Mouse (Mus musculus) intestine, embryonic 15.5 days (tissue): ENCODE results near the gene Ttk. TPM values are rescaled to one million over a fixed set of nuclear protein-coding genes. Genes with fewer than 3 reads are reported as not detected.

Experiments used
- ATAC-seq: fragments of 200-750 bp; cut with Nextera tagmentation; 2 replicates; pipeline ENCODE4 v1.8.0; 2017; ENCODE audit warnings: moderate TSS enrichment, moderate library complexity
- H3K27ac ChIP-seq: fragments of 300-500 bp; sonication (generic); 2 replicates; pipeline ENCODE4 v1.5.1; 2015; ENCODE audit warnings: mild to moderate bottlenecking, inconsistent platforms
- H3K27me3 ChIP-seq: fragments of 300-500 bp; sonication (generic); replicated peaks from 2 replicates; pipeline ENCODE4 v1.6.1; 2015; ENCODE audit warnings: inconsistent platforms
- H3K36me3 ChIP-seq: fragments of 300-500 bp; sonication (generic); 2 replicates; pipeline ENCODE4 v1.6.1; 2015; ENCODE audit warnings: inconsistent platforms
- H3K4me1 ChIP-seq: fragments of 300-500 bp; sonication (generic); replicated peaks from 2 replicates; pipeline ENCODE4 v1.6.1; 2015; ENCODE audit warnings: inconsistent platforms
- H3K4me2 ChIP-seq: fragments of 300-500 bp; sonication (generic); replicated peaks from 2 replicates; pipeline ENCODE4 v1.6.1; 2015; ENCODE audit warnings: mild to moderate bottlenecking, inconsistent platforms
- H3K4me3 ChIP-seq: fragments of 300-500 bp; sonication (generic); replicated peaks from 2 replicates; pipeline ENCODE4 v1.5.1; 2015; ENCODE audit warnings: inconsistent platforms
- H3K9ac ChIP-seq: fragments of 300-500 bp; sonication (generic); 2 replicates; pipeline ENCODE4 v1.6.1; 2015; ENCODE audit warnings: inconsistent platforms
- H3K9me3 ChIP-seq: fragments of 300-500 bp; sonication (generic); 2 replicates; pipeline ENCODE4 v1.6.1; 2016; ENCODE audit warnings: inconsistent platforms
- WGBS: fragments of 180-500 bp; shearing (Covaris S2); methylation state at CpG from one replicate; pipeline ENCODE4 v1.1.7; 2015; 5-methylcytosine and 5-hydroxymethylcytosine counted together
- polyA plus RNA-seq: library from polyadenylated mRNA; unstranded; fragments of >200 nt; fragmentation: Nextera tagmentation; extraction: Ambion mirVana; gene quantifications from 2 replicates; pipeline ENCODE4 v1.2.1, GENCODE M21; 2015

The Ttk gene
- polyA plus RNA-seq, 1 experiment from 2014 or later, result 25.9 TPM

DNA sequence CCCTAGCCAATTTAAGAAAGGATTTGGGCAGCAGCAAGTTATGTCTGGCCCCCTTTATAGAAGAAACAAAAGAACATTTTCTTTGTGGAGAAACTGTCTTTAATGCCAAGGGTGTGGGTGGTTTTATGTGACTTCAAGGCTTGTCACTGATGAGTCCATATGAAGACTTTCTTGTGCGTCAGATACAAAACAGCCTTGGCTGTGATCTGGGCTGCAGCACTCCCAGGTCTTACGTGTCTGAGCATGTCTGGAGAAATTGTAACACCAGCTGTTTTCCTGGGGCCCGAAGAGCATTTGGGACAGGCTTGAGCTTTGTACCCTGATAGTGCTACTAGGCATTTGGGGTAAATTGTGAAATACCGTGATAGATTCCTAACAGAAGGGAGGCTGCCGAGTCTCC lies 11.6 kb upstream of the Ttk start:
- no peak overlapping the region for H3K4me2 ChIP-seq
- no peaks in the 10 kb centered on the region for H3K4me1 ChIP-seq
- H3K36me3 ChIP-seq, result no peaks in the 10 kb centered on the region
- H3K4me3 ChIP-seq, result no peak overlapping the region
- WGBS, result 76% methylated on average over 5 of the region's 5 CpGs
- ATAC-seq, result no peak
- no peak overlapping the region for H3K9ac ChIP-seq
- H3K27me3 ChIP-seq, result no peaks in the 10 kb centered on the region
- no peaks in the 10 kb centered on the region for H3K9me3 ChIP-seq
- H3K27ac ChIP-seq, result no peak overlapping the region

GRCm38 (mm10) chr9:83829896-83830295 lies 4.6 kb upstream of the Ttk start:
- WGBS, result 81% methylated on average over 5 of the region's 5 CpGs
- Histone ChIP-seq H3K4me3 (no peak overlapping the region), H3K4me1 (0 out of 2 replicates have a peak, but pooled peaks cover 2% of the 10 kb centered on the region), H3K9ac (no peak overlapping the region), H3K9me3 (no peaks in the 10 kb centered on the region), H3K36me3 (no peaks in the 10 kb centered on the region), H3K27ac (no peak overlapping the region), H3K4me2 (no peak overlapping the region), H3K27me3 (no peaks in the 10 kb centered on the region)
- ATAC-seq, result no peak

DNA sequence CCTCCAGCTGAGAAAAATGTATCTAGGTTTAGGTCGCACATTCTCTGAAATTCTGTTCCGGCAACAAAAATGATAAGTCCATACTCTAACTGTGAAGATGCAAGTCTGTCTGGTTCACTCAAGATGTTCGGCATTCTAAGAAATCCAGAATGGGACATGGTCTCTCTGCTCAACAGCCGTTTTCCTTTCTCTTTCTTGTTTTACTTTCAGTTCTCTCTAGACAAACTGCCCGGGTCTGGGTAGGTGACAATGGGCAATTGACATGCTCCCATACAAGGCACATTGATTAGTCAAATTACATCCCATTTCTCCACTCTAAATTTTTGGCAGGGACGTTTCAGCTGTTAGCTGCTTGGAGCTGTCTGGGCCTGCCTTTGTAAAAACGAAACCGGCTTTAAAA lies 3.3 kb upstream of the Ttk start:
- H3K36me3 ChIP-seq, result no peaks in the 10 kb centered on the region
- 0 out of 2 replicates have a peak, but pooled peaks cover 6% of the 10 kb centered on the region for H3K4me1 ChIP-seq
- H3K4me2 ChIP-seq, result no peak overlapping the region
- no peak for ATAC-seq
- 77% methylated on average over 8 of the region's 8 CpGs for WGBS
- no peak overlapping the region for H3K9ac ChIP-seq
- H3K4me3 ChIP-seq, result no peak overlapping the region
- no peak overlapping the region for H3K27ac ChIP-seq
- H3K27me3 ChIP-seq, result no peaks in the 10 kb centered on the region
- H3K9me3 ChIP-seq, result no peaks in the 10 kb centered on the region

DNA sequence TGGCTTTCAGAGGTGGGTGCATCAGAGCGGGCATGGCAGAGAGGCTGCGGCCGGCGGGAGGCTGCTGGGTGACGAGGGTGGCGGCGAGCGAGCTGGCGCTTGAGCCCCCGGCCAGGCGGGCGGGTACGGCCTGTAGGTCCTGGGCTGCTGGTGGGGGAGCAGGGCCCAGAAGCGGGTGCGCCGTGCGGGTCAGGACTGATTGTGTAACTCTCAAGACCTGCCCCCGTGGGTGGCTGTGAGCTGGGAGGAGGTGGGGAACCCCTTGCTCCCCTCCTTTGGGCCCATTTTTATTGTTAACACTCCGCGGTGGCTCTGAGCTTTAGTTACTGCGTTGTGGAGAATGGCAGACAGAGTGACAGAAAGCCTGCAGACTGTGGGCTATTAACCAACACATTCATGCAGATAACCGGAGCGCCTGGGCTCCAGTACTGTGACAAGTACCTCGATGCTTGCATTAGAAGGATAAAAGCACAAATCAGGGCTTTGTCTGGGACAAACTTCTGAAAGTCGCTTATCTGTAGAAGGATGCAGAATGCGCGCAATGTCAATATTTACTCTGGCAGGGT lies 342 bp downstream of the Ttk start:
- H3K36me3 ChIP-seq, result no peaks in the 10 kb centered on the region
- no peaks in the 10 kb centered on the region for H3K9me3 ChIP-seq
- H3K4me3 ChIP-seq, result peak overlapping the region; percentile 94
- under 1% methylated on average over 24 of the region's 27 CpGs for WGBS
- H3K27ac ChIP-seq, result no peak overlapping the region
- H3K9ac ChIP-seq, result peak overlapping the region; percentile 82
- H3K4me2 ChIP-seq, result peak overlapping the region; percentile 80
- H3K27me3 ChIP-seq, result no peaks in the 10 kb centered on the region
- peak; percentile 88 for ATAC-seq
- 0 out of 2 replicates have a peak, but pooled peaks cover 6% of the 10 kb centered on the region for H3K4me1 ChIP-seq

DNA sequence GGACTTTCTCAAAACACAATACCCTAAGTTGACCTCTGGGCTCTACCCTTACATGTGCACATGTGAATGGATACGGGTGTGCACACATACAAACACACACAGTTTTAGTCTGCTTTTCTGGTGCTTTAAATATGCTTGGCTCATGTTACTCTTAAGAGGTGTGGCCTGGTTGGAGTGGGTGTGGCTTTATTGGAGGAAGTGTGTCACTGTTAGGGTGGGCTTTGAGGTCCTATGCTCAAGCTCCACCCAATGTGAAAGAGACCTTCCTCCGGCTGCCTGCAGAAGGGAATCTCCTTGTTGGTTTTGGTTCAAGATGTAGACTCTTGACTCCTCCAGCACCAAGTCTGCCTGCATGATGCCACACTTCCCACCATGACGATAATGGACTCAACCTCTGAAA lies 18.0 kb downstream of the Ttk start:
- Histone ChIP-seq H3K4me1 (no peaks in the 10 kb centered on the region), H3K36me3 (peaks cover 7% of the 10 kb centered on the region; the same call in 1 of the 2 replicates), H3K27me3 (no peaks in the 10 kb centered on the region), H3K4me3 (no peak overlapping the region), H3K27ac (no peak overlapping the region), H3K9ac (no peak overlapping the region), H3K4me2 (no peak overlapping the region), H3K9me3 (no peaks in the 10 kb centered on the region)
- 97% methylated on average over 3 of the region's 3 CpGs for WGBS
- ATAC-seq, result no peak; the same call in 1 of the 2 replicates

GRCm38 (mm10) chr9:83865165-83865564 lies 30.7 kb downstream of the Ttk start:
- Histone ChIP-seq H3K4me2 (no peak overlapping the region), H3K4me1 (no peaks in the 10 kb centered on the region), H3K9me3 (no peaks in the 10 kb centered on the region), H3K9ac (no peak overlapping the region), H3K4me3 (no peak overlapping the region), H3K27me3 (no peaks in the 10 kb centered on the region), H3K36me3 (peaks cover 8% of the 10 kb centered on the region; the same call in 1 of the 2 replicates), H3K27ac (no peak overlapping the region)
- 85% methylated on average over 4 of the region's 4 CpGs for WGBS
- ATAC-seq, result no peak

DNA sequence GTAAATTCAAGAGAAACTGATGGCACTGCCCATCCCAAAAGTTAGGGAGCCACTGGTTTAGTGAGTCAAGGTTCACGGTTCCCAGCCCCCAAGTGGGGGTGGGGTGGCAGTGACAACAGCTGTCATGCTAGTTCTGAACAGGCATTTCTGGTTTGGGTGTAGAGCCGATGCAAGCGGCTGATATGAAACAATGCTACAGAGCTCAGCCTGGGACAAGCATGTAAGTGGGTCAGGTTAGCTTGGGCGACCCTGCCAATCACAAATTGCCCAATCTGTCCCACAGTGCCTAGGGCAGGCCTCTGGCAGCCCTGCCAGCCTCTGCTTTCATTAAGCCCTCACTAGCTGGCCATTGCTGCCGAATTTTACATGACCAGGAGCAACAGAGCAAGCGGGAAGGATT lies 47.7 kb downstream of the Ttk start:
- Histone ChIP-seq H3K27ac (no peak overlapping the region), H3K4me3 (no peak overlapping the region), H3K9ac (no peak overlapping the region), H3K4me2 (no peak overlapping the region), H3K4me1 (no peaks in the 10 kb centered on the region), H3K36me3 (no peaks in the 10 kb centered on the region), H3K27me3 (no peaks in the 10 kb centered on the region), H3K9me3 (no peaks in the 10 kb centered on the region)
- 84% methylated on average over 6 of the region's 6 CpGs for WGBS
- ATAC-seq, result no peak

GRCm38 (mm10) chr9:83886149-83886548 lies 51.7 kb downstream of the Ttk start:
- H3K9me3 ChIP-seq, result no peaks in the 10 kb centered on the region
- no peak overlapping the region for H3K4me3 ChIP-seq
- H3K36me3 ChIP-seq, result no peaks in the 10 kb centered on the region
- no peak overlapping the region for H3K4me2 ChIP-seq
- no peak for ATAC-seq
- no peaks in the 10 kb centered on the region for H3K4me1 ChIP-seq
- no peaks in the 10 kb centered on the region for H3K27me3 ChIP-seq
- no peak overlapping the region for H3K9ac ChIP-seq
- no peak overlapping the region for H3K27ac ChIP-seq

DNA sequence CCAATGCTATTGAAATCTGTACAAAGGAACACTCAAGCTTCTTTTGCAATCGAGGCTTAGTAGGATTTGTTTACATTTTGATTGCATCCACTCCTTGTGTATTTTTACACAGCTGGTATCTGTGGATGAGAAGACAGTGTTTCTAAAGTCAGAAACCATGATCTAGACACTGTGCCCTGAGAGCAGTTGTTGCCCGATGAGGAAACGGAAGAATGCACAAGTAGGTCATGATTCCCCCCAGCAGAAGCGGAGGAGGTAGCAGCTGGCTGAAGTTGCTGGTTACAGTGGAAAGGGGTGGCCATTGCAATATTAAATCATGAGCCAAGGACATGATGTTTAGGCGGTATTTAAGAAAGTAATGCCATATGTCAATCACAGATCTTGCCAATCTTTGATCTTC lies 53.7 kb downstream of the Ttk start:
- Histone ChIP-seq H3K36me3 (no peaks in the 10 kb centered on the region), H3K27me3 (no peaks in the 10 kb centered on the region), H3K4me3 (no peak overlapping the region), H3K4me1 (no peaks in the 10 kb centered on the region), H3K4me2 (no peak overlapping the region), H3K9ac (no peak overlapping the region), H3K27ac (no peak overlapping the region), H3K9me3 (no peaks in the 10 kb centered on the region)
- 78% methylated on average over 5 of the region's 5 CpGs for WGBS
- no peak for ATAC-seq

DNA sequence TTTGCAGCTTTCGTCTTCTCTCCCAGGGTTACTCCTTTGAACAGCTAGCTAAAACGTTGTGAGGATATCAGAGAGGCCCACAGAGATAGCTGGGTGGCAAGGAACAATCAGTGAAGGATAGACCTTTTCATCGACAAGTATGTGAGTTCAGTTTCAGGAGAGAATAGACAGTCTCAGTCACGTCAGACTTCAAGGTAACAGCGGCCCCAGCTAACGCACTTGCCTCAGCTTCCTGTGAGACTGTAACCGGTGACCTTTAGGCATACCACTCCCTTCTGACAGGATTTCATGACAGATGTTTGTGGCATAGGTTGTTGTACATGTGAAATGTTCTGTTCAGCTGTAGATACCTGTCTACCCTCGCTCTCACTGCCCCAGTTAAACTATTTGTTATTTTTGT lies 58.6 kb downstream of the Ttk start:
- no peak overlapping the region for H3K4me3 ChIP-seq
- H3K4me2 ChIP-seq, result no peak overlapping the region

DNA sequence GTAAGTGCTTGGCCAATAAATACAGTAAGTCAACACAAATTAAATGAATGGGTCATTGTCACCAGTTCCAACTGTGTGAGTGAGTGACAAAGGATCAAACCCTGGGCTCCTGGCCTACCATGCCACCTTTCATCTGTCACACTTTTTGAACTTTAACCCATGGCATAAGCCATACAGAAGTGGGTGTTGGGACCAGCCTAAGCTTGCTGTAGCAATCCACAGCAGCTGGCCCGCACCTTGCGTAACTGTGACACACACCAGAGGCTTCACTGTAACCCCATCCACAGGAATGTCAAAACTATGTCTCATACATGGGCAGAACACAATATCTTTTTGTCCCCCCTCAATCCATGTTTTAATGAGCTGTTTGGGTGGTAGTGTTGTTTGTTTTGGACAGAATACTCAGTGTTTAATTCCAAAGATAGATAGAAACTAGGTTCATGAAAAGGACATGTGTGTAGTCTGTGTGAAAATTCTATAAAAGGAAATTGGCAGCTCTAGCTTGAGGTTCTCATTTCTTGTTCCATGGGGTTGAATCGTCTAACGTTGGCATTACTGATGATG lies 59.4 kb downstream of the Ttk start:
- whole genome bisulfite sequencing, result 74% methylated on average over 4 of the region's 4 CpGs
- Histone ChIP-seq H3K27me3 (no peaks in the 10 kb centered on the region), H3K4me2 (no peak overlapping the region), H3K4me3 (no peak overlapping the region), H3K4me1 (no peaks in the 10 kb centered on the region), H3K9me3 (no peaks in the 10 kb centered on the region), H3K27ac (no peak overlapping the region), H3K36me3 (no peaks in the 10 kb centered on the region), H3K9ac (no peak overlapping the region)
- no peak for ATAC-seq

More for the DNA sequence above, 58.6 kb downstream of the Ttk start:
- H3K27ac ChIP-seq, result no peak overlapping the region
- H3K9ac ChIP-seq, result no peak overlapping the region
- H3K9me3 ChIP-seq, result no peaks in the 10 kb centered on the region
- H3K4me1 ChIP-seq, result no peaks in the 10 kb centered on the region
- no peaks in the 10 kb centered on the region for H3K27me3 ChIP-seq
- H3K36me3 ChIP-seq, result no peaks in the 10 kb centered on the region
- 69% methylated on average over 8 of the region's 8 CpGs for WGBS
- ATAC-seq, result no peak

DNA sequence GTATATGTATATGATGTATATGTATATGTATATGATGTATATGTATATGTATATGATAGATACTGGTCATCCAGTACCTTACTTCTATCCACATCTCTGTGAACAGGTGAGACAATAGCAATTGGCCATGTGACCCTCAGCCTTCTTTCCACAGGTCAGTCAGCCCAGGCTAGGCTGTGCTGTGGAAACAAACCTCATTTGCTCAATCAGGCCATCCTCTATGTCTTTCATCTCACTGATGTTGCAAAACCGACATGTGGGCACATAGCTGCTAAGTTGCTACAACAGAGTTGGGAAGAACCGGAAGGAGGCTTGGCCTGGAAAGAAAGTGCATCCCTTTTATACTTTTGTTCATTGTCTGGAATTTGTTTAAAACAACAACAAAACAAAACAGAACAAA lies 67.6 kb downstream of the Ttk start:
- ATAC-seq, result no peak
- WGBS, result 83% methylated on average over 2 of the region's 2 CpGs
- no peaks in the 10 kb centered on the region for H3K36me3 ChIP-seq
- H3K9me3 ChIP-seq, result no peaks in the 10 kb centered on the region
- H3K27ac ChIP-seq, result no peak overlapping the region
- no peak overlapping the region for H3K9ac ChIP-seq
- no peak overlapping the region for H3K4me2 ChIP-seq
- no peaks in the 10 kb centered on the region for H3K4me1 ChIP-seq
- no peak overlapping the region for H3K4me3 ChIP-seq
- no peaks in the 10 kb centered on the region for H3K27me3 ChIP-seq

- Histone ChIP-seq H3K27ac (no peak overlapping the region), H3K4me2 (no peak overlapping the region), H3K36me3 (no peaks in the 10 kb centered on the region), H3K27me3 (no peaks in the 10 kb centered on the region), H3K4me3 (no peak overlapping the region), H3K9me3 (no peaks in the 10 kb centered on the region), H3K4me1 (no peaks in the 10 kb centered on the region), H3K9ac (no peak overlapping the region)
- no peak for ATAC-seq
- WGBS, result 62% methylated on average over 4 of the region's 4 CpGs
These were observed 71.3 kb downstream of the Ttk start for GRCm38 (mm10) chr9:83905820-83906219.
